ENCODE assay signal across 24 mouse cellular contexts in the genomic region with DNA sequence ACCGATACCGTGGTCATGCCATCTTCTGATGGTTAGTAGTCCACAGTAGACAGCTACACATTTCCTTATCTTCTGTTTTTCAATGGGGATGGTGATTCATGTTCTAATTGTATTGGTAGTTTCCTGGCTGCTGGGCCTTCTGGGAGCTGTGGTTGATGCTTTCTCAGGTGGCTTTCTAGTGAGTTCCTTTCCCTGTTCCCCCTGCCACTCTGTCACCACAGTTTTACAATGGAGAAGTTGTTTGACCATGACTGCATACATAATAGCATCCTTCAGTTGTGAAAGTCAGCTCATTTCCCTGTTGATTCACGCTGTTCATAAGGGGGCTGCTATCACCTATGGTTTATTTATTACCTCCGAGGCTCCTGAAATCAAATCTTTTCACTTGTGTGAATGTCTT.
"Had no signal": no experiment of that assay in that cellular context is flagged by ENCODE, and none has a peak within 500 bp of the region (broad histone marks: within the 10 kb centered on the region; RNA-seq: fewer than 3 reads in every experiment).

No protein-coding gene starts in this region.

- H3K4me1 ChIP-seq: hindbrain, embryonic 10.5 days; hindbrain, embryonic 13.5 days; hindbrain, embryonic 15.5 days; limb, embryonic 10.5 days; limb, embryonic 12.5 days; liver, embryonic 13.5 days had no signal

- H3K4me3 ChIP-seq: heart, adult 2 months; heart, embryonic 13.5 days; heart, embryonic 15.5 days; hindbrain, embryonic 10.5 days; hindbrain, embryonic 13.5 days; hindbrain, embryonic 15.5 days; layer of hippocampus, adult 2 months; left cerebral cortex, adult 2 months; limb, embryonic 10.5 days; limb, embryonic 12.5 days; liver, embryonic 13.5 days had no signal

- DNase-seq: gastrocnemius, postnatal 14 days; gastrocnemius, postnatal 36 days; heart, adult 2 months; heart, postnatal 4 days; kidney, adult 11 months; kidney, adult 8-10 months; kidney, postnatal 10 days; kidney, postnatal 25 days; kidney, postnatal 4 days; liver; liver, embryonic 13.5 days had no signal

- ATAC-seq: hindbrain, postnatal 0 days; intestine, embryonic 16.5 days had no signal

- H3K9me3 ChIP-seq: heart, embryonic 13.5 days; heart, embryonic 15.5 days; hindbrain, embryonic 10.5 days; hindbrain, embryonic 13.5 days; hindbrain, embryonic 15.5 days; limb, embryonic 10.5 days; limb, embryonic 12.5 days; liver, embryonic 13.5 days had no signal

- H3K27ac ChIP-seq: heart, adult 2 months; heart, embryonic 13.5 days; heart, embryonic 15.5 days; hindbrain, embryonic 10.5 days; hindbrain, embryonic 13.5 days; hindbrain, embryonic 15.5 days; hindbrain, postnatal 0 days; layer of hippocampus, adult 2 months; left cerebral cortex, adult 2 months; limb, embryonic 10.5 days; limb, embryonic 12.5 days; liver, embryonic 13.5 days had no signal

- H3K9ac ChIP-seq: heart, embryonic 13.5 days; heart, embryonic 15.5 days; hindbrain, embryonic 13.5 days; hindbrain, embryonic 15.5 days; limb, embryonic 12.5 days; liver, embryonic 13.5 days had no signal

- H3K27me3 ChIP-seq: heart, embryonic 13.5 days; heart, embryonic 15.5 days; hindbrain, embryonic 13.5 days; hindbrain, embryonic 15.5 days; limb, embryonic 12.5 days; liver, embryonic 13.5 days had no signal

- H3K4me2 ChIP-seq: heart, embryonic 11.5 days; heart, embryonic 13.5 days; heart, embryonic 15.5 days; hindbrain, embryonic 13.5 days; hindbrain, embryonic 15.5 days; limb, embryonic 12.5 days; liver, embryonic 11.5 days; liver, embryonic 13.5 days had no signal
